Mouse (Mus musculus): ENCODE measurements around the gene Ogfod1. TPM values are rescaled to one million over a fixed set of nuclear protein-coding genes. Genes with fewer than 3 reads are reported as not detected.
A peak's percentile ranks its signal among the peaks of the same experiment; 100 is the strongest.

Gene Ogfod1
- polyA plus RNA-seq, 1 experiment from 2014 or later = 13.6 TPM

GRCm38 (mm10) chr8:94089715-94090114 lies 52.7 kb downstream of the Ogfod1 start:
- H3K9me3 ChIP-seq = no peaks in the 10 kb centered on the region
- H3K4me1 ChIP-seq = no peaks in the 10 kb centered on the region
- WGBS = 57% methylated on average over 6 of the region's 6 CpGs
- no peak overlapping the region for H3K4me3 ChIP-seq
- H3K27me3 ChIP-seq = no peaks in the 10 kb centered on the region
- H3K27ac ChIP-seq (replicated peaks) = no peak overlapping the region
- ATAC-seq (ENCODE audit: low FRiP score, low read depth) = no peak
- peaks cover 29% of the 10 kb centered on the region for H3K36me3 ChIP-seq
- no peak overlapping the region for H3K9ac ChIP-seq (replicated peaks)
- H3K4me2 ChIP-seq (replicated peaks) = no peak overlapping the region

- H3K36me3 ChIP-seq = peaks cover 16% of the 10 kb centered on the region
- WGBS = 88% methylated on average over 9 of the region's 9 CpGs
- no peaks in the 10 kb centered on the region for H3K27me3 ChIP-seq
- no peak for ATAC-seq (ENCODE audit: low FRiP score, low read depth)
- peaks cover 7% of the 10 kb centered on the region; the same call in 1 of the 2 replicates for H3K4me1 ChIP-seq
- H3K9me3 ChIP-seq = no peaks in the 10 kb centered on the region
- H3K4me3 ChIP-seq = no peak overlapping the region
- no peak overlapping the region for H3K27ac ChIP-seq (replicated peaks)
- no peak overlapping the region for H3K4me2 ChIP-seq (replicated peaks)
- no peak overlapping the region for H3K9ac ChIP-seq (replicated peaks)
Measured at GRCm38 (mm10) chr8:94092848-94093247, 55.9 kb downstream of the Ogfod1 start.

GRCm38 (mm10) chr8:94094281-94094680 lies 57.3 kb downstream of the Ogfod1 start:
- Histone ChIP-seq H3K9ac (replicated peaks) (no peak overlapping the region), H3K27me3 (no peaks in the 10 kb centered on the region), H3K36me3 (peaks cover 5% of the 10 kb centered on the region), H3K4me1 (peaks cover 14% of the 10 kb centered on the region), H3K4me3 (no peak overlapping the region), H3K9me3 (no peaks in the 10 kb centered on the region), H3K27ac (replicated peaks) (no peak overlapping the region), H3K4me2 (replicated peaks) (no peak overlapping the region)
- no peak for ATAC-seq (ENCODE audit: low FRiP score, low read depth)
- 81% methylated on average over 6 of the region's 6 CpGs for WGBS

DNA sequence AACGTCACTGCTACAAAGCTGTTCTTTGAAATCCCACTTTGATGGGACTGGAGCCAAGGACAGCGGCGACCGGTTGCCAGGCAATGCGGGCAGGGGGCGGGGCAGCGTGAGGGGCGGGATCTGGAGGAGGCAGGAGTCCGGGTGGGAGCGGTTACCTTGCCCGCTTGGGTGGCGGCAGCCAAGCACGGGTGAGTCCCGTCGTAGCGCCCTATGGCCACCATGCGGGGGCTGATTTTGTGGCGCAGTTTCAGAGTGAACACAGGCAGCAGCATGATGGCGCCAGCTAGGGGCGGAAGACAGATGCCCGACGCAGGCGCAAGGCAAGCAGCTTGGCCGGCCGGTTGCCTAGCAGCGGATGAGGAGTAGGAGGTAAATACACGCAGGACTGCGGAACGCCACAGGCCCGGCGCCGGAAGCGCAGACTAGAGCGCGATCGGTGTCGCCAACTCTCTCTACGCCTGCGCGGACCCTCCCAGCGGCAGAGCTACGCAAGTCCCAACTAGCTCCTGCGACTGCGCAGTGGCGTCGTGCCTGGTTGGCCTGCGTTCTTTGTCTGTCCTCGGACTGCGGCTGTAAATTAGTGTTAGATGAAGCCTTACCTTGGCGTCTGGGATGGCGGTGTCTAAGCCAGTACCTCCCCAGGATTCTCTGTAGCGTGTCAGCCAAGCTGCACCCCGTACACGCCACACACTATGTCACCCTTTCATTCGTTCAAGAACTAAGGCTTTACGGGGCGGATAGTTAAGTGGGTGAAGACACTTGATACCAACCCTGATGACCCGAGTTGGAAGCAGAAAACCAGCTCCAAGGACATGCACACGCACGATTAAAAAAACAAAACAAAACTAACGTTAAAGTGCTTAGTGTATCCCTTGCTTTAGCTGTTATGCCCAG lies 61.3 kb downstream of the Ogfod1 start, which contains the start of gene Bbs2:
Gene Bbs2 (minus strand): TSS at position 848 of the 894 bp plus-strand sequence.
- H3K4me1 ChIP-seq = peaks cover 16% of the 10 kb centered on the region
- no peaks in the 10 kb centered on the region for H3K27me3 ChIP-seq
- H3K9ac ChIP-seq (replicated peaks) = peak within 1 kb of the TSS; percentile 73
- H3K4me2 ChIP-seq (replicated peaks) = peak within 1 kb of the TSS; percentile 63
- under 1% methylated on average over 61 of the region's 61 CpGs for WGBS
- ATAC-seq (ENCODE audit: low FRiP score, low read depth) = peak; percentile 98
- no peaks in the 10 kb centered on the region for H3K36me3 ChIP-seq
- no peaks in the 10 kb centered on the region for H3K9me3 ChIP-seq
- peak within 1 kb of the TSS; percentile 98 for H3K27ac ChIP-seq (replicated peaks)
- peak within 1 kb of the TSS; percentile 68 for H3K4me3 ChIP-seq

DNA sequence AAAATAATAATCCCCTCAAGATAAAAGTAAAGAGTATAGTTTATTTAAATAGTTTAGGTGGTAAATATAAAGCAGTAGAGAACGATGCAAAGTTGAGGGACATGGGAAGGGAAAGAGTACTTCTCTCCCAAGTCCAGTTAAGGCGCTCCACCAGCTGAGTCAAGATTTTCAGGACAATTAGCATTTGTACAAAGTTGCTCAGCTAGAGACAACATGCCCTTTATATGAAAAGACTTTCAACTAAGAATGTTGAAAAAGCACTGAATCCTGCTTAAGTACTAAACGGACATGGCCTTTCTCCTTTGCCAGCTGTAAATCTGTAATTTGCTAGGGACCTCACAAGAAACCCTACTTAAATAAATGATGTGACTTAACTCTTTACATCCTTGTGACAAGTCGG lies 62.0 kb downstream of the Ogfod1 start:
- H3K27ac ChIP-seq (replicated peaks) = peak overlapping the region; percentile 98
- peak overlapping the region; percentile 68 for H3K4me3 ChIP-seq
- peak overlapping the region; percentile 63 for H3K4me2 ChIP-seq (replicated peaks)
- no peak for ATAC-seq (ENCODE audit: low FRiP score, low read depth)
- no peaks in the 10 kb centered on the region for H3K27me3 ChIP-seq
- H3K4me1 ChIP-seq = peaks cover 16% of the 10 kb centered on the region
- no peaks in the 10 kb centered on the region for H3K9me3 ChIP-seq
- H3K9ac ChIP-seq (replicated peaks) = peak overlapping the region; percentile 73
- no peaks in the 10 kb centered on the region for H3K36me3 ChIP-seq
- WGBS = 50% methylated on average over 4 of the region's 4 CpGs

GRCm38 (mm10) chr8:94104146-94104545 lies 67.1 kb downstream of the Ogfod1 start:
- no peak overlapping the region for H3K9ac ChIP-seq (replicated peaks)
- no peaks in the 10 kb centered on the region for H3K27me3 ChIP-seq
- H3K27ac ChIP-seq (replicated peaks) = no peak overlapping the region
- H3K4me3 ChIP-seq = no peak overlapping the region
- no peak overlapping the region for H3K4me2 ChIP-seq (replicated peaks)
- no peaks in the 10 kb centered on the region for H3K36me3 ChIP-seq
- ATAC-seq (ENCODE audit: low FRiP score, low read depth) = no peak
- WGBS = 59% methylated on average over 5 of the region's 5 CpGs
- H3K4me1 ChIP-seq = peaks cover 2% of the 10 kb centered on the region; the same call in 1 of the 2 replicates
- no peaks in the 10 kb centered on the region for H3K9me3 ChIP-seq

GRCm38 (mm10) chr8:94107871-94108270 lies 70.9 kb downstream of the Ogfod1 start:
- no peak overlapping the region for H3K27ac ChIP-seq (replicated peaks)
- no peak overlapping the region for H3K9ac ChIP-seq (replicated peaks)
- 85% methylated on average over 3 of the region's 3 CpGs for WGBS
- no peaks in the 10 kb centered on the region for H3K9me3 ChIP-seq
- H3K36me3 ChIP-seq = no peaks in the 10 kb centered on the region
- H3K4me3 ChIP-seq = no peak overlapping the region
- no peak overlapping the region for H3K4me2 ChIP-seq (replicated peaks)
- ATAC-seq (ENCODE audit: low FRiP score, low read depth) = no peak
- H3K4me1 ChIP-seq = no peaks in the 10 kb centered on the region
- no peaks in the 10 kb centered on the region for H3K27me3 ChIP-seq

- no peak for ATAC-seq (ENCODE audit: low FRiP score, low read depth)
- no peaks in the 10 kb centered on the region for H3K36me3 ChIP-seq
- H3K9ac ChIP-seq (replicated peaks) = no peak overlapping the region
- no peaks in the 10 kb centered on the region for H3K4me1 ChIP-seq
- WGBS = 64% methylated on average over 6 of the region's 6 CpGs
- H3K9me3 ChIP-seq = no peaks in the 10 kb centered on the region
- no peak overlapping the region for H3K4me3 ChIP-seq
- H3K27ac ChIP-seq (replicated peaks) = no peak overlapping the region
- H3K4me2 ChIP-seq (replicated peaks) = no peak overlapping the region
- H3K27me3 ChIP-seq = no peaks in the 10 kb centered on the region
Measured at GRCm38 (mm10) chr8:94109396-94109795, 72.4 kb downstream of the Ogfod1 start.

GRCm38 (mm10) chr8:94109835-94110234 lies 72.8 kb downstream of the Ogfod1 start:
- Histone ChIP-seq H3K4me2 (replicated peaks) (no peak overlapping the region), H3K4me1 (no peaks in the 10 kb centered on the region), H3K27me3 (no peaks in the 10 kb centered on the region), H3K27ac (replicated peaks) (no peak overlapping the region), H3K9ac (replicated peaks) (no peak overlapping the region), H3K4me3 (no peak overlapping the region), H3K9me3 (no peaks in the 10 kb centered on the region), H3K36me3 (no peaks in the 10 kb centered on the region)
- 79% methylated on average over 5 of the region's 5 CpGs for WGBS
- ATAC-seq (ENCODE audit: low FRiP score, low read depth) = no peak

DNA sequence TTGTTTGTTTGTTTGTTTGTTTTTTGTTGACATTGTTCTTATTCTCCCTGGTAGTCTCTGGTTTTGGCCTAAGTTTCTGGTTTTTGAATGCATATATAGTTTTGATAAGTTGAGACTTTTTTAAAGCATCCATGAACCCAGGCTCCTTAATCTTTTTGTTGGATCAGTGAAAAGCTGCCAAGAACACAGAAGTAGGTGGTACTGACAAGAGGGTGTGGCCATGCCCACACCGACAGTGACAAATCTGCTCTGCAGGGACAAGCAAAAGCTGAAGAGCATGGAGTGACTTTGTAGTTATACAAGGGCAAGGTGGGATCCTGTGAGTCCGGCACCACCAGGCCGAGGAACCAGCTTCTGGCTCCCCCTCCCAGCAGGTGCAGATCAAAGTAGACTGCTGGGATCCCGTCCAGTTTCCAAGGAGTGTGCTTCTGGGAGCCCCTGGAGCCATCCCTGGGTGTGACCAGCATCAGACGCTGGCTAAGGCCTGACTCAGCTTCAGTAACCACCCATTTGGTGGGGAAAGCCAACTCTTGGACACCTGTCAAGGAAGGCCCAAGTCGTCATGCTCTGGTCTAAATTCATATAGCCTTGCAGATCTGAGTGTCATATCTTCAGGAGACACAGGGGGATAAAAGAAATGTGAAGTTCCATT lies 73.7 kb downstream of the Ogfod1 start:
- Histone ChIP-seq H3K9me3 (no peaks in the 10 kb centered on the region), H3K9ac (replicated peaks) (no peak overlapping the region), H3K36me3 (no peaks in the 10 kb centered on the region), H3K27me3 (no peaks in the 10 kb centered on the region), H3K4me3 (no peak overlapping the region), H3K4me1 (no peaks in the 10 kb centered on the region), H3K4me2 (replicated peaks) (no peak overlapping the region), H3K27ac (replicated peaks) (no peak overlapping the region)
- no peak for ATAC-seq (ENCODE audit: low FRiP score, low read depth)
- WGBS = 73% methylated on average over 6 of the region's 6 CpGs

- Histone ChIP-seq H3K27me3 (no peaks in the 10 kb centered on the region), H3K9ac (replicated peaks) (no peak overlapping the region), H3K9me3 (no peaks in the 10 kb centered on the region), H3K4me3 (no peak overlapping the region), H3K4me2 (replicated peaks) (no peak overlapping the region), H3K27ac (replicated peaks) (no peak overlapping the region), H3K4me1 (peaks cover 11% of the 10 kb centered on the region), H3K36me3 (no peaks in the 10 kb centered on the region)
- no peak for ATAC-seq (ENCODE audit: low FRiP score, low read depth)
- WGBS = 33% methylated on average over 1 of the region's 1 CpGs
Measured at GRCm38 (mm10) chr8:94113435-94113834, 76.4 kb downstream of the Ogfod1 start.

- no peak overlapping the region for H3K4me3 ChIP-seq
- H3K4me1 ChIP-seq = peaks cover 17% of the 10 kb centered on the region
- 86% methylated on average over 2 of the region's 2 CpGs for WGBS
- no peak overlapping the region for H3K27ac ChIP-seq (replicated peaks)
- no peak overlapping the region for H3K4me2 ChIP-seq (replicated peaks)
- H3K9me3 ChIP-seq = no peaks in the 10 kb centered on the region
- ATAC-seq (ENCODE audit: low FRiP score, low read depth) = no peak
- H3K27me3 ChIP-seq = no peaks in the 10 kb centered on the region
- H3K9ac ChIP-seq (replicated peaks) = no peak overlapping the region
- no peaks in the 10 kb centered on the region for H3K36me3 ChIP-seq
Measured at GRCm38 (mm10) chr8:94113972-94114371, 77.0 kb downstream of the Ogfod1 start.

Measured in midbrain, embryonic 12.5 days (tissue).